Comparison of ENCODE assay signal across 27 mouse cellular contexts in genomic region chr13:57879817-57880216, GRCm38 (mm10). TPM values are rescaled to one million over a fixed set of nuclear protein-coding genes. Genes with fewer than 3 reads are reported as not detected.
DNase-seq lines count a peak whose midpoint lies in the region; ATAC-seq lines count a peak whose summit lies in the region.
"Had no signal": no experiment of that assay in that cellular context is flagged by ENCODE, and none has a peak within 500 bp of the region (broad histone marks: within the 10 kb centered on the region; RNA-seq: fewer than 3 reads in every experiment).

No protein-coding gene starts in this region.

- H3K27ac ChIP-seq in midbrain, embryonic 15.5 days, result no peak overlapping the region
- H3K27ac ChIP-seq in hindbrain, embryonic 12.5 days, result no peak overlapping the region
- H3K27ac ChIP-seq in hindbrain, embryonic 10.5 days, result no peak overlapping the region
- H3K27ac ChIP-seq: embryonic facial prominence, embryonic 10.5 days; forebrain, embryonic 10.5 days; limb, embryonic 10.5 days had no signal

- H3K9ac ChIP-seq in midbrain, embryonic 15.5 days, result no peak overlapping the region
- no peak overlapping the region for H3K9ac ChIP-seq in hindbrain, embryonic 12.5 days
- H3K9ac ChIP-seq: heart, embryonic 12.5 days; neural tube, embryonic 13.5 days had no signal

- no peak overlapping the region for H3K4me2 ChIP-seq in midbrain, embryonic 15.5 days
- no peak overlapping the region for H3K4me2 ChIP-seq in hindbrain, embryonic 12.5 days (replicated peaks)
- H3K4me2 ChIP-seq: heart, embryonic 12.5 days; neural tube, embryonic 13.5 days had no signal

- H3K9me3 ChIP-seq in midbrain, embryonic 15.5 days, result no peaks in the 10 kb centered on the region
- no peaks in the 10 kb centered on the region for H3K9me3 ChIP-seq in hindbrain, embryonic 12.5 days (replicated peaks)
- H3K9me3 ChIP-seq in hindbrain, embryonic 10.5 days, result no peaks in the 10 kb centered on the region
- H3K9me3 ChIP-seq: embryonic facial prominence, embryonic 10.5 days; forebrain, embryonic 10.5 days; heart, embryonic 12.5 days; limb, embryonic 10.5 days; neural tube, embryonic 13.5 days had no signal

- peak; percentile 5 for DNase-seq in CD4-positive helper T cell, adult 2 months (ENCODE audit: low read depth, low spot score)
- DNase-seq in brain, adult 2 months (ENCODE audit: low read depth, low spot score), result peak; percentile 87
- peak; percentile 31 to 78 for DNase-seq in left cerebral cortex, adult 8-10 months (ENCODE audit: low spot score in 2 of 2)
- DNase-seq in right cerebral cortex, postnatal 25 days, result peak; percentile 61
- no peak for DNase-seq in hindbrain, embryonic 10.5 days (ENCODE audit: low spot score)
- DNase-seq: adrenal gland, postnatal 10 days; cerebellum, adult 9-10 months; gastrocnemius, postnatal 10 days; heart, adult 11 months; heart, postnatal 10 days; kidney, postnatal 25 days; lung, postnatal 4 days; midbrain, embryonic 14.5 days; thymus, postnatal 25 days had no signal

- H3K36me3 ChIP-seq in midbrain, embryonic 15.5 days (replicated peaks), result no peaks in the 10 kb centered on the region
- no peaks in the 10 kb centered on the region for H3K36me3 ChIP-seq in hindbrain, embryonic 12.5 days
- H3K36me3 ChIP-seq in hindbrain, embryonic 10.5 days, result no peaks in the 10 kb centered on the region
- H3K36me3 ChIP-seq: embryonic facial prominence, embryonic 10.5 days; forebrain, embryonic 10.5 days; heart, embryonic 12.5 days; limb, embryonic 10.5 days; neural tube, embryonic 13.5 days had no signal

- no peaks in the 10 kb centered on the region for H3K27me3 ChIP-seq in midbrain, embryonic 15.5 days (replicated peaks)
- H3K27me3 ChIP-seq in hindbrain, embryonic 12.5 days, result no peaks in the 10 kb centered on the region
- peaks cover 4% of the 10 kb centered on the region; the same call in 1 of the 2 replicates for H3K27me3 ChIP-seq in hindbrain, embryonic 10.5 days (ENCODE audit: insufficient read depth, poor library complexity, severe bottlenecking)
- H3K27me3 ChIP-seq: neural tube, embryonic 13.5 days had no signal

- WGBS in midbrain, embryonic 15.5 days, result 51% methylated on average over 4 of the region's 4 CpGs
- 53% methylated on average over 4 of the region's 4 CpGs for WGBS in hindbrain, embryonic 12.5 days
- 49% methylated on average over 4 of the region's 4 CpGs for WGBS in hindbrain, embryonic 10.5 days

- H3K4me1 ChIP-seq in midbrain, embryonic 15.5 days, result peaks cover 19% of the 10 kb centered on the region; the same call in 1 of the 2 replicates
- peaks cover 11% of the 10 kb centered on the region; the same call in 1 of the 2 replicates for H3K4me1 ChIP-seq in hindbrain, embryonic 12.5 days
- peaks cover 20% of the 10 kb centered on the region for H3K4me1 ChIP-seq in hindbrain, embryonic 10.5 days (replicated peaks)
- H3K4me1 ChIP-seq: heart, embryonic 12.5 days had no signal

- H3K4me3 ChIP-seq in midbrain, embryonic 15.5 days, result no peak overlapping the region
- H3K4me3 ChIP-seq in hindbrain, embryonic 12.5 days, result no peak overlapping the region
- no peak overlapping the region for H3K4me3 ChIP-seq in hindbrain, embryonic 10.5 days
- H3K4me3 ChIP-seq: embryonic facial prominence, embryonic 10.5 days; forebrain, embryonic 10.5 days; heart, embryonic 12.5 days; limb, embryonic 10.5 days; myocyte; neural tube, embryonic 13.5 days had no signal

- no peak for ATAC-seq in midbrain, embryonic 15.5 days (replicated peaks)
- ATAC-seq in hindbrain, embryonic 12.5 days (ENCODE audit: low FRiP score), result no peak
- ATAC-seq: activated CD4-positive, CD25-positive, alpha-beta regulatory T cell, adult 4 months; intestine, postnatal 0 days had no signal

RNA-seq across cellular contexts. Expression of gene Spock1, which starts 28.3 kb away (rescaled TPM):
- total RNA-seq in left cerebral cortex, adult 8-10 months (2022), result 100 to 1,000 TPM; 237 to 285 (median 263) TPM
- polyA plus RNA-seq in midbrain, embryonic 15.5 days (2015; fragmentation: Nextera tagmentation; extraction: Ambion mirVana), result 71.0 and 74.2 TPM in 2 replicates
- polyA plus RNA-seq in hindbrain, embryonic 12.5 days (2016; fragmentation: Nextera tagmentation; extraction: Ambion mirVana), result 31.2 and 40.6 TPM in 2 replicates
- 5.4 and 10.3 TPM in 2 replicates for polyA plus RNA-seq in hindbrain, embryonic 10.5 days (2016; fragmentation: Nextera tagmentation; extraction: Ambion mirVana)
- total RNA-seq: common myeloid progenitor, adult 5-6 weeks; liver, adult 2 months; megakaryocyte-erythroid progenitor cell, adult 5-6 weeks had no signal
- polyA plus RNA-seq: liver, adult 2 months had no signal
